Mouse (Mus musculus) bone marrow macrophage, adult 2 months (primary cell): ENCODE data around the gene Akap2.

Experiments
- CTCF ChIP-seq: IDR thresholded peaks from 2 replicates; pipeline ENCODE4 v1.5.1; 2012; ENCODE audit warnings: low read depth, mild to moderate bottlenecking, low read length, moderate library complexity
- POLR2A ChIP-seq: IDR thresholded peaks from 2 replicates; pipeline ENCODE4 v1.6.1; 2012; ENCODE audit warnings: mild to moderate bottlenecking, low read depth, low read length, borderline replicate concordance

- TF ChIP-seq CTCF (no peak), POLR2A (no peak)
Measured at GRCm38 (mm10) chr4:57839343-57839742, 121.9 kb downstream of the Akap2 start.
